9 mouse cellular contexts compared by ENCODE assay signal in the genomic region with DNA sequence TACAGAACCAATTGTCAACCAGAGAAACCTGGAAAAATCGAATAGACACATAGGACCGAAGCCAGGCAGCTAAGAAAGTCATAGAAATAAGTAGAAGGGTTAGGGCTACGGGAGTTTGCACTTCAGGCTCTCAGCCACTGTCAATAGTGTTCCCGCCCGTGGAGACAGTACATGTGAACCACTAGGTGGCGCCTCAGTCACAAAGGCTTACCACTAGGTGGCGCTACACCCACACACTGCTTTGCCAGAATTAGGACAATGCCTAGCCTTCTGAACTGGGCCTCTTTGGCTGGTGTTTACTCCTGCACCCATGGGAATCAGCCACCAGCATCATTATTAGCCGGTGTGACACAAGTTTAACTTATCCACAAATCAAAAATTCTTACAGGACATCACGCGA. TPM values are rescaled to one million over a fixed set of nuclear protein-coding genes. Genes with fewer than 3 reads are reported as not detected.
DNase-seq lines count a peak whose midpoint lies in the region; ATAC-seq and TF ChIP-seq lines count a peak whose summit lies in the region.
"Had no signal": no experiment of that assay in that cellular context is flagged by ENCODE, and none has a peak within 500 bp of the region (broad histone marks: within the 10 kb centered on the region; RNA-seq: fewer than 3 reads in every experiment).

No protein-coding gene starts in this region.

- H3K4me2 ChIP-seq in embryonic facial prominence, embryonic 14.5 days (ENCODE audit: low read depth, low read length): no peak overlapping the region
- no peak overlapping the region for H3K4me2 ChIP-seq in lung, embryonic 16.5 days (ENCODE audit: low read depth, low read length)
- H3K4me2 ChIP-seq: limb, embryonic 15.5 days had no signal

- no peaks in the 10 kb centered on the region; the same call in 1 of the 2 replicates for H3K9me3 ChIP-seq in ES-Bruce4 (replicated peaks; ENCODE audit: control insufficient read depth, insufficient read depth, low read length, poor library complexity, severe bottlenecking)
- no peaks in the 10 kb centered on the region for H3K9me3 ChIP-seq in embryonic facial prominence, embryonic 14.5 days (ENCODE audit: control insufficient read depth, low read length)
- H3K9me3 ChIP-seq in lung, embryonic 16.5 days (ENCODE audit: control insufficient read depth, low read length): no peaks in the 10 kb centered on the region
- H3K9me3 ChIP-seq: limb, embryonic 15.5 days had no signal

- no peaks in the 10 kb centered on the region for H3K27me3 ChIP-seq in ES-Bruce4 (ENCODE audit: control insufficient read depth, insufficient read depth, low read length, poor library complexity, severe bottlenecking)
- no peaks in the 10 kb centered on the region for H3K27me3 ChIP-seq in embryonic facial prominence, embryonic 14.5 days (replicated peaks; ENCODE audit: control insufficient read depth, insufficient read depth, low read length)
- no peaks in the 10 kb centered on the region for H3K27me3 ChIP-seq in lung, embryonic 16.5 days (ENCODE audit: control insufficient read depth, insufficient read depth, low read depth, low read length)
- H3K27me3 ChIP-seq: limb, embryonic 15.5 days had no signal

- no peak overlapping the region for H3K4me3 ChIP-seq in ES-Bruce4 (ENCODE audit: low read depth, low read length)
- no peak overlapping the region for H3K4me3 ChIP-seq in embryonic facial prominence, embryonic 14.5 days (ENCODE audit: low read depth, low read length)
- H3K4me3 ChIP-seq in lung, embryonic 16.5 days (ENCODE audit: low read length): no peak overlapping the region
- H3K4me3 ChIP-seq: limb, embryonic 15.5 days had no signal

- ATAC-seq in embryonic facial prominence, embryonic 14.5 days (ENCODE audit: low read depth): no peak
- ATAC-seq in lung, embryonic 16.5 days (ENCODE audit: low read depth): peak; percentile 36; the same call in 1 of the 2 replicates

- WGBS in embryonic facial prominence, embryonic 14.5 days: 35% methylated on average over 10 of the region's 10 CpGs
- WGBS in lung, embryonic 16.5 days: 33% methylated on average over 10 of the region's 10 CpGs

- no peak overlapping the region for H3K27ac ChIP-seq in ES-Bruce4 (ENCODE audit: insufficient read depth, low read length)
- H3K27ac ChIP-seq in embryonic facial prominence, embryonic 14.5 days (replicated peaks; ENCODE audit: low read depth, low read length): no peak overlapping the region
- no peak overlapping the region for H3K27ac ChIP-seq in lung, embryonic 16.5 days (ENCODE audit: low read length)
- H3K27ac ChIP-seq: limb, embryonic 15.5 days had no signal

- intact Hi-C loops in heart, postnatal 25 days (cut with DNase I): loop anchor here (1.0 to 2.0 kb wide), 2 partner anchors 59 to 107 kb away; no protein-coding TSS in a partner anchor

- H3K4me1 ChIP-seq in ES-Bruce4 (ENCODE audit: control insufficient read depth, insufficient read depth, low read length): peaks cover 2% of the 10 kb centered on the region
- H3K4me1 ChIP-seq in embryonic facial prominence, embryonic 14.5 days (ENCODE audit: control insufficient read depth, insufficient read depth, low read length): no peaks in the 10 kb centered on the region
- H3K4me1 ChIP-seq in lung, embryonic 16.5 days (replicated peaks; ENCODE audit: control insufficient read depth, insufficient read depth, low read length): peaks cover 8% of the 10 kb centered on the region; the same call in 1 of the 2 replicates

- peak; percentile 63; the same call in 1 of the 2 replicates for TF ChIP-seq EP300 in ES-Bruce4 (IDR thresholded peaks at IDR 0.05; ENCODE audit: insufficient read depth, low read depth, low read length)

- no peak for TF ChIP-seq POLR2A in ES-Bruce4 (IDR thresholded peaks at IDR 0.05; ENCODE audit: insufficient read depth, low read length)

- H3K36me3 ChIP-seq in ES-Bruce4 (ENCODE audit: control insufficient read depth, insufficient read depth, low read length, poor library complexity, severe bottlenecking): no peaks in the 10 kb centered on the region
- H3K36me3 ChIP-seq in embryonic facial prominence, embryonic 14.5 days (ENCODE audit: control insufficient read depth, insufficient read depth, low read length): peaks cover 41% of the 10 kb centered on the region
- peaks cover 6% of the 10 kb centered on the region; the same call in 1 of the 2 replicates for H3K36me3 ChIP-seq in lung, embryonic 16.5 days (ENCODE audit: control insufficient read depth, insufficient read depth, low read length)

- H3K9ac ChIP-seq in ES-Bruce4 (ENCODE audit: low read depth, poor library complexity, severe bottlenecking): no peak overlapping the region
- H3K9ac ChIP-seq in embryonic facial prominence, embryonic 14.5 days (ENCODE audit: low read depth, low read length): no peak overlapping the region
- no peak overlapping the region for H3K9ac ChIP-seq in lung, embryonic 16.5 days (ENCODE audit: low read length)
- H3K9ac ChIP-seq: limb, embryonic 15.5 days had no signal

- peak; percentile 60 to 77 for DNase-seq in adrenal gland, postnatal 4 days (ENCODE audit: low spot score in 2 of 2)
- peak; percentile 70 for DNase-seq in embryonic facial prominence, embryonic 14.5 days (ENCODE audit: low spot score)
- peak; percentile 67 for DNase-seq in heart, postnatal 25 days (ENCODE audit: low spot score)
- peak; percentile 65 for DNase-seq in layer of hippocampus, adult 9-10 months (ENCODE audit: low spot score)
- DNase-seq in right cerebral cortex, postnatal 10 days (ENCODE audit: low spot score in 2 of 2): peak; percentile 87 to 91
- peak; percentile 80 for DNase-seq in urinary bladder, postnatal 25 days (ENCODE audit: low spot score)

- TF ChIP-seq CTCF in ES-Bruce4 (IDR thresholded peaks at IDR 0.05; ENCODE audit: low read depth, low read length): peak; percentile 100

RNA-seq across cellular contexts. Expression of a gene that starts 6.6 kb away (rescaled TPM):
- 23.3 and 23.4 TPM in 2 replicates for polyA plus RNA-seq in ES-Bruce4 (2011; ENCODE audit: insufficient read depth, insufficient read length, low read depth, missing spikeins)
- total RNA-seq in adrenal gland, postnatal 4 days (2021): 100 to 1,000 TPM; 153 to 158 TPM
- polyA plus RNA-seq in embryonic facial prominence, embryonic 14.5 days (2014; fragmentation: Nextera tagmentation; extraction: Ambion mirVana): 30.5 and 32.6 TPM in 2 replicates
- 100 to 1,000 TPM; 560 to 591 TPM for total RNA-seq in heart, postnatal 25 days (2021)
- polyA plus RNA-seq in lung, embryonic 16.5 days (2015; fragmentation: Nextera tagmentation; extraction: Ambion mirVana): 44.1 and 49.4 TPM in 2 replicates

RNA-seq across cellular contexts. Expression of a gene that starts 15.0 kb away (rescaled TPM):
- 112 and 122 TPM in 2 replicates for polyA plus RNA-seq in ES-Bruce4 (2011; ENCODE audit: insufficient read depth, insufficient read length, low read depth, missing spikeins)
- total RNA-seq in adrenal gland, postnatal 4 days (2021): 100 to 1,000 TPM; 165 to 169 TPM
- 332 and 343 TPM in 2 replicates for polyA plus RNA-seq in embryonic facial prominence, embryonic 14.5 days (2014; fragmentation: Nextera tagmentation; extraction: Ambion mirVana)
- 10 to 100 TPM; 63.6 to 68.4 TPM for total RNA-seq in heart, postnatal 25 days (2021)
- 402 TPM in 2 replicates for polyA plus RNA-seq in lung, embryonic 16.5 days (2015; fragmentation: Nextera tagmentation; extraction: Ambion mirVana)

RNA-seq across cellular contexts. Expression of a gene that starts 48.3 kb away (rescaled TPM):
- 6.8 and 7.4 TPM in 2 replicates for polyA plus RNA-seq in ES-Bruce4 (2011; ENCODE audit: insufficient read depth, insufficient read length, low read depth, missing spikeins)
- 10 to 100 TPM; 15.7 to 22.9 TPM for total RNA-seq in adrenal gland, postnatal 4 days (2021)
- 6.3 and 10.1 TPM in 2 replicates for polyA plus RNA-seq in embryonic facial prominence, embryonic 14.5 days (2014; fragmentation: Nextera tagmentation; extraction: Ambion mirVana)
- total RNA-seq in heart, postnatal 25 days (2021): 1 to 10 TPM; 1.3 to 1.8 TPM
- polyA plus RNA-seq in lung, embryonic 16.5 days (2015; fragmentation: Nextera tagmentation; extraction: Ambion mirVana): 19.8 and 22.8 TPM in 2 replicates
